Mouse (Mus musculus) brain, embryonic 14.5 days (tissue): ENCODE data around the gene Ascc1. TPM values are rescaled to one million over a fixed set of nuclear protein-coding genes. Genes with fewer than 3 reads are reported as not detected.

Source experiments
- DNase-seq: peaks from one replicate; pipeline ENCODE4 v3.0.0-alpha.2; 2011; ENCODE audit warnings: low read depth
- CTCF ChIP-seq: fragments of 200-500 bp; IDR thresholded peaks from 2 replicates; pipeline ENCODE4 v1.5.1; 2012; ENCODE audit warnings: inconsistent platforms, mild to moderate bottlenecking, moderate library complexity, borderline replicate concordance; ENCODE audit not compliant: insufficient read depth, insufficient read length; ENCODE audit errors: extremely low read depth
- POLR2A ChIP-seq: fragments of 200-500 bp; IDR thresholded peaks from 2 replicates; pipeline ENCODE4 v1.6.1; 2012; ENCODE audit warnings: mild to moderate bottlenecking, inconsistent platforms, borderline replicate concordance; ENCODE audit not compliant: poor library complexity, insufficient read depth, insufficient read length, severe bottlenecking; ENCODE audit errors: extremely low read depth
- polyA plus RNA-seq: library from polyadenylated mRNA; depleted of rRNA; stranded (reverse); fragments of >200 nt; gene quantifications from 2 replicates; pipeline ENCODE4 v1.2.3, GENCODE M21; 2012; rRNA removed

The Ascc1 gene
- polyA plus RNA-seq, result 32.8 and 36.3 TPM in 2 replicates

GRCm38 (mm10) chr10:60002673-60003212 lies at the start of gene Ascc1, which contains the start of gene Anapc16:
Ascc1 (plus strand) TSS chr10:60002805.
Anapc16 (minus strand) TSS chr10:60003135.
- peak; percentile 99 for DNase-seq
- TF ChIP-seq CTCF (no peak), POLR2A (peak; percentile 83; the same call in 1 of the 2 replicates)

- TF ChIP-seq POLR2A (no peak), CTCF (no peak)
- no peak for DNase-seq
These were observed 49.0 kb upstream of the Ascc1 start for GRCm38 (mm10) chr10:59953564-59954039.

GRCm38 (mm10) chr10:59956681-59957080 lies 45.9 kb upstream of the Ascc1 start:
- TF ChIP-seq CTCF, result no peak
- no peak for TF ChIP-seq POLR2A
- DNase-seq, result no peak

GRCm38 (mm10) chr10:59957171-59958149 lies 45.1 kb upstream of the Ascc1 start:
- peak; percentile 94 for DNase-seq
- no peak for TF ChIP-seq CTCF
- TF ChIP-seq POLR2A, result no peak

- DNase-seq, result peak; percentile 85
- TF ChIP-seq POLR2A, result no peak
- no peak for TF ChIP-seq CTCF
These were observed 44.1 kb upstream of the Ascc1 start for GRCm38 (mm10) chr10:59958458-59958857.

GRCm38 (mm10) chr10:59959517-59959916 lies 43.1 kb upstream of the Ascc1 start:
- TF ChIP-seq POLR2A (no peak), CTCF (no peak)
- DNase-seq, result no peak

- TF ChIP-seq CTCF, result no peak
- TF ChIP-seq POLR2A, result no peak
- DNase-seq, result no peak
These were observed 39.0 kb upstream of the Ascc1 start for GRCm38 (mm10) chr10:59963609-59964008.

- peak; percentile 81 for DNase-seq
These were observed 37.9 kb upstream of the Ascc1 start for GRCm38 (mm10) chr10:59964504-59965361.

GRCm38 (mm10) chr10:59965362-59965695 lies 37.3 kb upstream of the Ascc1 start:
- no peak for TF ChIP-seq CTCF
- no peak for DNase-seq

More at GRCm38 (mm10) chr10:59964504-59965361, 37.9 kb upstream of the Ascc1 start:
- TF ChIP-seq CTCF (no peak), POLR2A (no peak)

- no peak for DNase-seq
- TF ChIP-seq POLR2A (no peak), CTCF (no peak)
These were observed 36.8 kb upstream of the Ascc1 start for GRCm38 (mm10) chr10:59965788-59966187.

GRCm38 (mm10) chr10:59966743-59967142 lies 35.9 kb upstream of the Ascc1 start:
- DNase-seq, result no peak
- TF ChIP-seq CTCF (peak; percentile 32; the same call in 1 of the 2 replicates), POLR2A (no peak)
